Mouse (Mus musculus): ENCODE data around the gene Runx2. TPM values are rescaled to one million over a fixed set of nuclear protein-coding genes. Genes with fewer than 3 reads are reported as not detected.

Runx2 gene
- 26.6 and 38.4 TPM in 2 replicates for polyA plus RNA-seq (2011; ENCODE audit: insufficient read length, low read depth, missing spikeins)

DNA sequence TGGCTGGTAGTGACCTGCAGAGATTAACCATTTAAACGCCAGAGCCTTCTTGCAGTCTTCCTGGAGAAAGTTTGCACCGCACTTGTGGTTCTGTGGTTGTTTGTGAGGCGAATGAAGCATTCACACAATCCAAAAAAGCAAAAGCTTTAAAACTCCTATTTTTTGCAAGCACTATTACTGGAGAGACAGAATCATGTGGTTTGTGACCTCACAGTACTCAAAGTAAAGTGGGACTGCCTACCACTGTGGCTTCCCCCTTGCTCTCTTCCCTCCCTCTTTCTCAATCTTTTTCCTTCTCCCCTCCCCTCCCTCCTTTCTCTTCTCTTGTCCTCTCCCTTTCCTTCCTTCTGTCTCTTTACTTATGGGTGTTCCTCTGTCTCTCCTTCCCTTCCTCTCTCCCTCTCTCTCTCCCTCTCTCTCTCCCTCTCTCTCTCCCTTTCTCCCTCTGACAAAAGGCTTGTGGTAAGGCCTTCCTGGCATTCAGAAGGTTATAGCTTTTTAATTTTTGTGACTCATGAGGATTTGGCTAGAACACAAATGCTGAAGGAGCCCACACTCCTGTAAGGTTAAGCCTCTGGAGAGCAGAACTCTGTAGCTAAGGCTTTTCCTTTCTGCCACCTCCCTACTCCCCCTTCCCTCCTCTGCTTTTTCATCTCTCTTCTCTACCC is at the start of gene Runx2:
TSS of gene Runx2 (minus strand) at position 290 of the 668 bp plus-strand sequence.
- Histone ChIP-seq H3K4me1 (ENCODE audit: control insufficient read depth, insufficient read depth, low read length) (0 out of 2 replicates have a peak, but pooled peaks cover 4% of the 10 kb centered on the region), H3K4me3 (ENCODE audit: insufficient read depth, low read length) (peak within 1 kb of the TSS; percentile 22), H3K27ac (ENCODE audit: insufficient read depth, low read length) (peak within 1 kb of the TSS; percentile 94)
- TF ChIP-seq POLR2A (IDR thresholded peaks at IDR 0.05; ENCODE audit: low read depth, low read length) (0 out of 2 replicates have a peak, but pooled peaks have one; percentile 18), CTCF (IDR thresholded peaks at IDR 0.05; ENCODE audit: borderline replicate concordance, insufficient read depth, low read length) (no peak)

DNA sequence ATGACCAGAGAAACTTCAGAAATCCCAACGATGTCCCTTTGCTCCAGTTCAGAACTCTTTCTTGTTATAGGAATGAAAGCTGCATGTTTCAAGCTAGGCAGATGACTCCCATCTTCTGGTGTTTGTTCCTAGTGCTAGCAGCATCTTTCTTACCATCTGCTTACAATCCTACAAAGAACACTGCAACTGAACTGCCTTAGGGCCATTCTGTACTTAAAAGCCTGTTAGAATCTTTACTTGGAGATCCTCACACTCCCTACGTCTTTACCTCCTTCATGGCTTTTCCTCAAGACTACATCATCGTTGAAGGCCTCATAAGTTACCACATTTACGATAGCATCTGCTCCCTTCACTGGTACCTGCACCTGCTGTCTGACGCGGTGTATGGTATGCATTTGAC is 48.6 kb upstream of the Runx2 start:
- no peak for TF ChIP-seq CTCF (IDR thresholded peaks at IDR 0.05; ENCODE audit: borderline replicate concordance, insufficient read depth, low read length)
- TF ChIP-seq POLR2A (IDR thresholded peaks at IDR 0.05; ENCODE audit: low read depth, low read length): no peak
- Histone ChIP-seq H3K27ac (ENCODE audit: insufficient read depth, low read length) (no peak overlapping the region), H3K4me3 (ENCODE audit: insufficient read depth, low read length) (no peak overlapping the region)

DNA sequence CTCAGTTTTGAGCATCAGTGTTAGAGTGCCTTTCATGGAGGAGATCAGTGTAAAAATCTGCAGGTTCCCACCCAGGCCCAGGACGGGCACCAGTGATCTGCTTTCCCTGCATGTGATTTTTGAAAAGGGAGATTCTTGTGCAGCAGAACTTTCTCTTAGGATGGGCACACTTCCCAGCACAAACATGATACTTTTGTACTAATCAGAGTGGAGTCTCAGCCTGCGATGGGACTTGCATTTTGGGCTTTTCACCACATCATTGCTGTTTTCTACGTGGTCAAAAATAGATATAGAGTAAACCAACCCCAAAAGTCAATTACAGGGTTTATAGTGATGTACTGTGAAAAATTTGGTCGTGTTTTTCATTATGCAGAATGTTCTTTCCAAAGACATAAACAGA is 27.6 kb upstream of the Runx2 start:
- Histone ChIP-seq H3K27ac (ENCODE audit: insufficient read depth, low read length) (no peak overlapping the region), H3K4me1 (ENCODE audit: control insufficient read depth, insufficient read depth, low read length) (no peaks in the 10 kb centered on the region), H3K4me3 (ENCODE audit: insufficient read depth, low read length) (no peak overlapping the region)
- TF ChIP-seq CTCF (IDR thresholded peaks at IDR 0.05; ENCODE audit: borderline replicate concordance, insufficient read depth, low read length): no peak
- no peak for TF ChIP-seq POLR2A (IDR thresholded peaks at IDR 0.05; ENCODE audit: low read depth, low read length)

More for the DNA sequence above, 48.6 kb upstream of the Runx2 start:
- no peaks in the 10 kb centered on the region for H3K4me1 ChIP-seq (ENCODE audit: control insufficient read depth, insufficient read depth, low read length)

DNA sequence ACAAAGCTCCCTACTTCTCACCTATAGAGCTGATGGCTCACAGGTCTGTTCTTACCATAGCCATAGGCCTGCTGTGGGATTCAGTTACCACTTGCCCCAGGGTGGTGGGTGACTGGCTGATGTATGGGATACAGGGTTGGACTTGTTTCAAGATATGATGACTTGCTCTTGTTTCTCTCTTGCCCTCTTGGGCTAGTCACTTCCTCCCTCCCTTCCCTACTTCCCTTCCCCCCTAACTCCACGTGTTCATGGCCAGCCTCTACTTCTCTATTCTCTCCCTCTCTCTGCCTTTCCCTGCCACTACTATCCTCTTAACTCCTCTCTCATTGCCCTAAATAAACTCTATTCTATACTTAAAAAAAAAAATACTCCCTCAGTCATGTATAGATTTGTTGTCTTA is 16.6 kb upstream of the Runx2 start:
- H3K4me1 ChIP-seq (ENCODE audit: control insufficient read depth, insufficient read depth, low read length): no peaks in the 10 kb centered on the region
- H3K27ac ChIP-seq (ENCODE audit: insufficient read depth, low read length): no peak overlapping the region
- H3K4me3 ChIP-seq (ENCODE audit: insufficient read depth, low read length): no peak overlapping the region
- TF ChIP-seq POLR2A (IDR thresholded peaks at IDR 0.05; ENCODE audit: low read depth, low read length): no peak
- no peak for TF ChIP-seq CTCF (IDR thresholded peaks at IDR 0.05; ENCODE audit: borderline replicate concordance, insufficient read depth, low read length)

DNA sequence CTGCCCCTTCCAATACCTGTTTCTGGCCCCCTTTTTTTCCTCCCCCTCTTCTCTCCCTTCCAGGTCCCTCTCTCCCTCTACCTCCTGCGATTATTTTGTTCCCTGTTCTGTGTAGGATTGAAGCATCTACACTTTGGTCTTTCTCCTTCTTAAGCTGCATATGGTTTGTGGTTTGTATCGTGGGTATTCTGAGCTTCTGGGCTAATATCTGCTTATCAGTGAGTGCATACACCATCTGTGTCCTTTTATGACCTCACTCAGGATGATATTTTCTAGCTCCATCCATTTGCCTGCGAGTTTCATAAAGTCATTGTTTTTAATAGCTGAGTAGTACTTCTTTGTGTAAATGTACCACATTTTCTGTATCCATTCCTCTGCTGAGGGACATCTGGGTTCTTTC is 15.0 kb upstream of the Runx2 start:
- no peak overlapping the region for H3K27ac ChIP-seq (ENCODE audit: insufficient read depth, low read length)
- TF ChIP-seq POLR2A (IDR thresholded peaks at IDR 0.05; ENCODE audit: low read depth, low read length) (no peak), CTCF (IDR thresholded peaks at IDR 0.05; ENCODE audit: borderline replicate concordance, insufficient read depth, low read length) (no peak)
- no peaks in the 10 kb centered on the region for H3K4me1 ChIP-seq (ENCODE audit: control insufficient read depth, insufficient read depth, low read length)
- no peak overlapping the region for H3K4me3 ChIP-seq (ENCODE audit: insufficient read depth, low read length)

DNA sequence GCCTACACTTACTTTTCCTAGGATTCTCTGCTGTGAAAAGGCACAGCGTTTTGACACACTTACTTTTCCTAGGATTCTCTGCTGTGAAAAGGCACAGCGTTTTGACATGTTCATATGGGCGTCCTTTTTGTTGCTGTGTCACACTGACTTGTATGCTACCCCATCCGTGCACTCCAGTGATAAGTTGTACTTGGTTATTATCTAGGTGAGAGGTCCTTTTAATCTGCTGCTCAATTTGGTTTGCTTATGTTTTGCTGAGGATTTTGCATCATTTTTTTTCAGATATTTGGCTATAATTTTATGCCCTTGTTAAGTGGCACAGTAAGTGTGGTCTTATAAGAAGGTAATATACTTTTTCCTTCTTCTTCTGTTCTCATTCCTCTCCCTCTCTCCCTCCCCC is 13.4 kb upstream of the Runx2 start:
- TF ChIP-seq POLR2A (IDR thresholded peaks at IDR 0.05; ENCODE audit: low read depth, low read length) (no peak), CTCF (IDR thresholded peaks at IDR 0.05; ENCODE audit: borderline replicate concordance, insufficient read depth, low read length) (no peak)
- H3K4me3 ChIP-seq (ENCODE audit: insufficient read depth, low read length): no peak overlapping the region
- H3K27ac ChIP-seq (ENCODE audit: insufficient read depth, low read length): no peak overlapping the region
- H3K4me1 ChIP-seq (ENCODE audit: control insufficient read depth, insufficient read depth, low read length): no peaks in the 10 kb centered on the region

DNA sequence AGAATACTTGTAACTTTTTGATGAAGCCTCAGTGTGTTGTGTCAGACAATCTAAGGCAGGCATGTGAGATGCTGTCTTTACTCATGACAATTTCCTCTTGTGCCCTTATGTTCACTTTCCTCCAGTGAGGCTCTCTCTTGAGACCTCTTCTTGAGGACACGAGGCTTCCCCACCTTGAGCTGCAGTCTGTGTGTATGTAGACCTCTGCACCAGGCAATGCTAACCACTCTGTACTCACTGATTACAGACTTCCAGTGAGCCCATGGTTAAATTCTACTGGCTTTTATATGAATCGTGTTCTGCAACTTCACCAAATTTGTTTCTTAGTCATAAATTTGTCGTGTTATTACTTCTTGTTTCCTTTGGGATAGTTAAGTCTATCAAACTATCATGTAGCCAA is 12.5 kb upstream of the Runx2 start:
- TF ChIP-seq CTCF (IDR thresholded peaks at IDR 0.05; ENCODE audit: borderline replicate concordance, insufficient read depth, low read length) (no peak), POLR2A (IDR thresholded peaks at IDR 0.05; ENCODE audit: low read depth, low read length) (no peak)
- no peaks in the 10 kb centered on the region for H3K4me1 ChIP-seq (ENCODE audit: control insufficient read depth, insufficient read depth, low read length)
- H3K27ac ChIP-seq (ENCODE audit: insufficient read depth, low read length): no peak overlapping the region
- no peak overlapping the region for H3K4me3 ChIP-seq (ENCODE audit: insufficient read depth, low read length)

DNA sequence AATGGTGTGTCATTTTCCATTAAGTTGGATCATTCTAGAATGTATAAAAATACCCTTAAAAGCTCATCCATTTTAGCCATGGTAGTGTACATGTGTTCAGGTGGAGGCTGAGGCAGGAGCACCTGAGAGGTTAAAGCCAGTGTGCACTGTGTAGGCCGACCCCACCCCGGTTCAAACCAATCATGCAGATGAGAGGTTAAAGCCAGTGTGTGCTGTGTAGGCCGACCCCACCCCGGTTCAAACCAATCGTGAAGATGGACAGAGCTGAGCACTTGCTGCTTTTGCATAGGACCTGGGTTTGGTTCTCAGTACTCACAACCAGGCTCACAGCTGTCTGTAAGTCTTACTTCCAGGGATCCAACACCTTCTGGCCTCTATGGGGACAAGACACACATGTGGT is 7.3 kb upstream of the Runx2 start:
- H3K4me1 ChIP-seq (ENCODE audit: control insufficient read depth, insufficient read depth, low read length): no peaks in the 10 kb centered on the region
- H3K27ac ChIP-seq (ENCODE audit: insufficient read depth, low read length): no peak overlapping the region
- no peak for TF ChIP-seq CTCF (IDR thresholded peaks at IDR 0.05; ENCODE audit: borderline replicate concordance, insufficient read depth, low read length)
- no peak for TF ChIP-seq POLR2A (IDR thresholded peaks at IDR 0.05; ENCODE audit: low read depth, low read length)
- H3K4me3 ChIP-seq (ENCODE audit: insufficient read depth, low read length): no peak overlapping the region

DNA sequence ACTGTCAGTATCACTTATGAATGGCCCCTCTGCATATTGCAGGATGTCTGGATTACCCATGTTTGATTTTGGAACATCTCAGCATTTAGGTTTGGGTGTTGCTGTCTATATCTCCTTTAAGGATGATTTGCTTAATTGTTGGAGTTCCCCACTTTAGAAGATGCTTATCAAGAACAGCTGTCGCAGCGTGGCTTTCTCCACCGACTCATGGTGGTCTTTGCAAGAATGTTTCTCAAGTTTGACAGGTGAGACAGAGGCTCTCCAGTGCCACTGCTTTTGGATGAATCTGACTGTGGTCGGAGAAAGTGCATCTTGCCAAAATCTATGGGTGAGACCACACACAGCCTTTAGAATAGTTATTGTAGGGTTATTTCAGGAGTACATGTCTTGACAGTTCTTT is 5.2 kb upstream of the Runx2 start:
- H3K4me3 ChIP-seq (ENCODE audit: insufficient read depth, low read length): no peak overlapping the region
- no peak overlapping the region for H3K27ac ChIP-seq (ENCODE audit: insufficient read depth, low read length)
- H3K4me1 ChIP-seq (ENCODE audit: control insufficient read depth, insufficient read depth, low read length): no peaks in the 10 kb centered on the region
- no peak for TF ChIP-seq POLR2A (IDR thresholded peaks at IDR 0.05; ENCODE audit: low read depth, low read length)
- TF ChIP-seq CTCF (IDR thresholded peaks at IDR 0.05; ENCODE audit: borderline replicate concordance, insufficient read depth, low read length): no peak

DNA sequence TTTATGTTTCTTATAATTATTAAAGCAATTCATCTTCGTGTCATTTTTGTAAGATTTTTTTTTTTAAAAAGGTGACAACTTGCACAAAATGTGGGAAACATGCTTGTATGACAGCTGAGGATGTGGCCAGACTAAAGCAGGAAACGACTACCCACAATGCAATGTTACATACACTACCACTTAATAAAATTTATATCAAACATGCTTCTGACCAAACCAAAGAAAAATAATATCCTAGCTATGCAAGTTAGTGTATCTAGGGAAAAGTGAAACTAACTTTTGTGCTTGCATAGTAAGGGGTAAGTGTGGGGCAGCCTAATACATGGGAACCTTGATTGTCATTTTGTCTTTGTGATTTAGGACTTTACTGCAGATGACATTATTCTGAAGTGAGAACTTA is 4.2 kb upstream of the Runx2 start:
- Histone ChIP-seq H3K27ac (ENCODE audit: insufficient read depth, low read length) (no peak overlapping the region), H3K4me1 (ENCODE audit: control insufficient read depth, insufficient read depth, low read length) (0 out of 2 replicates have a peak, but pooled peaks cover 4% of the 10 kb centered on the region), H3K4me3 (ENCODE audit: insufficient read depth, low read length) (no peak overlapping the region)
- no peak for TF ChIP-seq CTCF (IDR thresholded peaks at IDR 0.05; ENCODE audit: borderline replicate concordance, insufficient read depth, low read length)
- TF ChIP-seq POLR2A (IDR thresholded peaks at IDR 0.05; ENCODE audit: low read depth, low read length): no peak

Data from embryonic fibroblast, embryonic 13.5 days (primary cell).